Mouse (Mus musculus) cerebellum, adult 2 months (tissue): ENCODE measurements around the gene Odf4.

Source experiments
- CTCF ChIP-seq: fragments of 200-500 bp; IDR thresholded peaks from 2 replicates; pipeline ENCODE4 v1.5.1; 2011; ENCODE audit warnings: low read depth, mild to moderate bottlenecking, control low read depth, low read length, moderate library complexity, borderline replicate concordance; ENCODE audit not compliant: insufficient read depth
- POLR2A ChIP-seq: fragments of 200-500 bp; IDR thresholded peaks from 2 replicates; pipeline ENCODE4 v1.6.1; 2011; ENCODE audit warnings: low read length, control low read depth, borderline replicate concordance; ENCODE audit not compliant: insufficient read depth

GRCm38 (mm10) chr11:68908846-68909503 is 17.9 kb downstream of the Odf4 start:
- TF ChIP-seq CTCF, result no peak
- TF ChIP-seq POLR2A, result no peak
